Mouse (Mus musculus): ENCODE measurements around the gene Tulp4. TPM values are rescaled to one million over a fixed set of nuclear protein-coding genes. Genes with fewer than 3 reads are reported as not detected.
A peak's percentile ranks its signal among the peaks of the same experiment; 100 is the strongest.

The Tulp4 gene
- polyA plus RNA-seq, 1 experiment: 58.8 TPM

GRCm38 (mm10) chr17:6073405-6073804 is 32.8 kb upstream of the Tulp4 start:
- no peak for TF ChIP-seq CTCF (IDR thresholded peaks at IDR 0.05; ENCODE audit: borderline replicate concordance, control insufficient read depth, extremely low read depth, insufficient read depth, low read length, poor library complexity)
- no peak for TF ChIP-seq POLR2A (IDR thresholded peaks at IDR 0.05; ENCODE audit: control insufficient read depth, extremely low read depth, insufficient read depth, low read length, poor library complexity)
- Histone ChIP-seq H3K4me3 (ENCODE audit: control insufficient read depth, insufficient read depth, low read length) (no peak overlapping the region), H3K27me3 (ENCODE audit: control insufficient read depth, insufficient read depth, low read length) (no peaks in the 10 kb centered on the region), H3K36me3 (ENCODE audit: control insufficient read depth, insufficient read depth, low read length) (peaks cover 7% of the 10 kb centered on the region; the same call in 1 of the 2 replicates), H3K27ac (ENCODE audit: control insufficient read depth, insufficient read depth, low read length) (no peak overlapping the region; the same call in 1 of the 2 replicates), H3K4me1 (replicated peaks; ENCODE audit: control insufficient read depth, insufficient read depth, low read length) (no peaks in the 10 kb centered on the region)
- no peak for DNase-seq
- 96% methylated on average over 7 of the region's 7 CpGs for WGBS

GRCm38 (mm10) chr17:6079287-6080122 is 26.7 kb upstream of the Tulp4 start, which contains the start of the genes Serac1 and Gtf2h5:
Serac1 (minus strand) TSS chr17:6079741.
Gtf2h5 (plus strand) TSS chr17:6079786.
- peak; percentile 80; the same call in 1 of the 2 replicates for TF ChIP-seq POLR2A (IDR thresholded peaks at IDR 0.05; ENCODE audit: control insufficient read depth, extremely low read depth, insufficient read depth, low read length, poor library complexity)
- no peak for TF ChIP-seq CTCF (IDR thresholded peaks at IDR 0.05; ENCODE audit: borderline replicate concordance, control insufficient read depth, extremely low read depth, insufficient read depth, low read length, poor library complexity)
- under 1% methylated on average over 70 of the region's 70 CpGs for WGBS
- Histone ChIP-seq H3K4me3 (ENCODE audit: control insufficient read depth, insufficient read depth, low read length) (peak within 1 kb of the TSS; percentile 72), H3K4me1 (replicated peaks; ENCODE audit: control insufficient read depth, insufficient read depth, low read length) (peaks cover 3% of the 10 kb centered on the region), H3K27me3 (ENCODE audit: control insufficient read depth, insufficient read depth, low read length) (no peaks in the 10 kb centered on the region), H3K27ac (ENCODE audit: control insufficient read depth, insufficient read depth, low read length) (peak within 1 kb of the TSS; percentile 60), H3K36me3 (ENCODE audit: control insufficient read depth, insufficient read depth, low read length) (no peaks in the 10 kb centered on the region)
- peak; percentile 99 for DNase-seq

GRCm38 (mm10) chr17:6083323-6083890 is 22.8 kb upstream of the Tulp4 start:
- H3K36me3 ChIP-seq (ENCODE audit: control insufficient read depth, insufficient read depth, low read length): peaks cover 5% of the 10 kb centered on the region; the same call in 1 of the 2 replicates
- DNase-seq: no peak
- H3K4me1 ChIP-seq (replicated peaks; ENCODE audit: control insufficient read depth, insufficient read depth, low read length): peaks cover 3% of the 10 kb centered on the region
- no peak for TF ChIP-seq CTCF (IDR thresholded peaks at IDR 0.05; ENCODE audit: borderline replicate concordance, control insufficient read depth, extremely low read depth, insufficient read depth, low read length, poor library complexity)
- 96% methylated on average over 5 of the region's 5 CpGs for WGBS
- no peaks in the 10 kb centered on the region for H3K27me3 ChIP-seq (ENCODE audit: control insufficient read depth, insufficient read depth, low read length)
- H3K4me3 ChIP-seq (ENCODE audit: control insufficient read depth, insufficient read depth, low read length): no peak overlapping the region
- H3K27ac ChIP-seq (ENCODE audit: control insufficient read depth, insufficient read depth, low read length): no peak overlapping the region

- WGBS: 93% methylated on average over 6 of the region's 6 CpGs
- no peak for TF ChIP-seq POLR2A (IDR thresholded peaks at IDR 0.05; ENCODE audit: control insufficient read depth, extremely low read depth, insufficient read depth, low read length, poor library complexity)
- TF ChIP-seq CTCF (IDR thresholded peaks at IDR 0.05; ENCODE audit: borderline replicate concordance, control insufficient read depth, extremely low read depth, insufficient read depth, low read length, poor library complexity): no peak
These were observed 14.6 kb upstream of the Tulp4 start for GRCm38 (mm10) chr17:6091604-6092003.

GRCm38 (mm10) chr17:6095579-6095978 is 10.7 kb upstream of the Tulp4 start:
- Histone ChIP-seq H3K27ac (ENCODE audit: control insufficient read depth, insufficient read depth, low read length) (no peak overlapping the region), H3K4me1 (replicated peaks; ENCODE audit: control insufficient read depth, insufficient read depth, low read length) (no peaks in the 10 kb centered on the region), H3K36me3 (ENCODE audit: control insufficient read depth, insufficient read depth, low read length) (no peaks in the 10 kb centered on the region), H3K4me3 (ENCODE audit: control insufficient read depth, insufficient read depth, low read length) (no peak overlapping the region), H3K27me3 (ENCODE audit: control insufficient read depth, insufficient read depth, low read length) (no peaks in the 10 kb centered on the region)
- no peak for DNase-seq
- TF ChIP-seq POLR2A (IDR thresholded peaks at IDR 0.05; ENCODE audit: control insufficient read depth, extremely low read depth, insufficient read depth, low read length, poor library complexity) (no peak), CTCF (IDR thresholded peaks at IDR 0.05; ENCODE audit: borderline replicate concordance, control insufficient read depth, extremely low read depth, insufficient read depth, low read length, poor library complexity) (no peak)

More at GRCm38 (mm10) chr17:6091604-6092003, 14.6 kb upstream of the Tulp4 start:
- no peaks in the 10 kb centered on the region for H3K4me1 ChIP-seq (replicated peaks; ENCODE audit: control insufficient read depth, insufficient read depth, low read length)
- DNase-seq: no peak
- no peaks in the 10 kb centered on the region for H3K36me3 ChIP-seq (ENCODE audit: control insufficient read depth, insufficient read depth, low read length)
- no peak overlapping the region for H3K4me3 ChIP-seq (ENCODE audit: control insufficient read depth, insufficient read depth, low read length)
- H3K27ac ChIP-seq (ENCODE audit: control insufficient read depth, insufficient read depth, low read length): no peak overlapping the region
- H3K27me3 ChIP-seq (ENCODE audit: control insufficient read depth, insufficient read depth, low read length): no peaks in the 10 kb centered on the region

- peak; percentile 68 for DNase-seq
- TF ChIP-seq POLR2A (IDR thresholded peaks at IDR 0.05; ENCODE audit: control insufficient read depth, extremely low read depth, insufficient read depth, low read length, poor library complexity): no peak
- TF ChIP-seq CTCF (IDR thresholded peaks at IDR 0.05; ENCODE audit: borderline replicate concordance, control insufficient read depth, extremely low read depth, insufficient read depth, low read length, poor library complexity): peak; percentile 55; the same call in 1 of the 2 replicates
- 45% methylated on average over 4 of the region's 4 CpGs for WGBS
These were observed 8.4 kb upstream of the Tulp4 start for GRCm38 (mm10) chr17:6097884-6098283.

More at GRCm38 (mm10) chr17:6097884-6098283, 8.4 kb upstream of the Tulp4 start:
- Histone ChIP-seq H3K27ac (ENCODE audit: control insufficient read depth, insufficient read depth, low read length) (no peak overlapping the region), H3K36me3 (ENCODE audit: control insufficient read depth, insufficient read depth, low read length) (no peaks in the 10 kb centered on the region), H3K4me3 (ENCODE audit: control insufficient read depth, insufficient read depth, low read length) (no peak overlapping the region), H3K4me1 (replicated peaks; ENCODE audit: control insufficient read depth, insufficient read depth, low read length) (no peaks in the 10 kb centered on the region), H3K27me3 (ENCODE audit: control insufficient read depth, insufficient read depth, low read length) (no peaks in the 10 kb centered on the region)
